Mouse (Mus musculus): Measurements from ENCODE around the gene Higd1a. TPM values are rescaled to one million over a fixed set of nuclear protein-coding genes. Genes with fewer than 3 reads are reported as not detected.
A peak's percentile ranks its signal among the peaks of the same experiment; 100 is the strongest.

Higd1a gene
- total RNA-seq (2022), result 10 to 100 TPM; 73.8 to 88.7 (median 86.3) TPM

DNA sequence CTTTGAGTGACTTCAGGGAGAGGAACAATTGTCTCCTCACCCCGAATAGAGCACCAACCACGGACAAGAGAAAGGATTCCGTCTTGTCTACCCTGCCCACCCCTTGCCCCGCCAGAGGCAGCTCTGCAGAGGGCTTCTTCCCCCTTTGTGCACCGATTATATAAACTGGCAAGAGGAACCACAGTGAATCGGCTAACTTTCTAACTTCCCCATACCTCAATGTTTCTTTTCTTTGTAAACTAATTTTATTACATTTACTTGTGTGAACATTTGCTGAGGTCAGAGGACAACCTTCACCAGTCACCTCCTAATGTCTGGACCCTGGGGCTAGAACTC is at the start of gene Higd1a:
Gene Higd1a (minus strand): TSS at position 210 of the 336 bp plus-strand sequence.
- no peak for DNase-seq (ENCODE audit: low spot score in 2 of 2)

DNA sequence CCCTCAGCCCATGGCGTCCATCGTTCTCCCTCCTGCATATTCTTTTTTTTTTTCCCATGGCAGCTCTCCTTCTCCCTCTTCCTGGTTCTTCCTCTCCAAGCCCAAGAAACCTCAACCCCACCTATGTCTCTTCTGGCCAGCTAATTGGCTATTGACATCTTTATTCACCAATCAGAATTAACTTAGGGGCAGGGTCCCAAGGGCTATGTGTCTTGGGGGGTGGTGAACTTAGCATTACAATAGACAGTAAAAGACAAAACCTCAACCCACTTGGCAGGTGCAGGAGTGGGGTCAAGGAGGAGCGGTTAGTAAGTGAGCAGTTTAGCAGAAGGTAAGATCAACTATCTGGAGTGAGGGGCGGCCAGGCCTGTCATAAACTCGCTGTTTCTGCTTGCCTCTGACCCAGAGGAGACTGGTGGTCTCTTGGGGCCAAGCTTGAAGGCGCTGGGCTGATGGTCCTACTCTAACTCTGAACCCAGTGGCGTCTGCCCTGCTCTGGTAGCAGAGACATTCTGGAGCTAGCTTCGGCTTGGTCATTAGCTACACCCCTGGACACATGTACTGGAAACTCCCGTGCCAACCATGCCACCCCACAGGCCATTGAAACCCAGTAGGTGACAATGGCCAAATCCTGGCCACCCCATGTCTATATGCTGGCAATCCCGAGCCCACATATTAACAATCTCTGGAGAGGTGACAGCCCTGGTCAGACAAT is 49.4 kb upstream of the Higd1a start:
- DNase-seq (ENCODE audit: low spot score in 2 of 2), result no peak

DNA sequence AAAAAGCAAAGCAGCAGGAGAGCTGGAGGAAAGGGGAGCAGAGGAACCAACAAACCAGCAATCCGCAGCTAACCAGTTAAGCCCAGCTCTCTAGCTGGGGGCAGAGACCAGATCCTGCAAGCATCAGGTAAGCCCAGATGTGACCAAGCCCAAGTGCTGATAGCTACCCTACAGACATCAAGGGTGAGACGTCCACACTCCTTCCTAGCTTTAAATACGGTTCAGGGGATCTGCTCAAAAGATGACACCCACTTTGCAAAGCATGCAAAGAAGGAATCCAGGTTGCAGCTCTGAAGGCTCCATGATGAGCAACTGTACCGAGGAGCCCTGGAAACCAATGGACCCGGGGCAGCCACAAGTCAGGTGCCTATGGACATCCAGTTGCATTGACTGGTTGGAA is 48.3 kb upstream of the Higd1a start:
- no peak for DNase-seq (ENCODE audit: low spot score in 2 of 2)

DNA sequence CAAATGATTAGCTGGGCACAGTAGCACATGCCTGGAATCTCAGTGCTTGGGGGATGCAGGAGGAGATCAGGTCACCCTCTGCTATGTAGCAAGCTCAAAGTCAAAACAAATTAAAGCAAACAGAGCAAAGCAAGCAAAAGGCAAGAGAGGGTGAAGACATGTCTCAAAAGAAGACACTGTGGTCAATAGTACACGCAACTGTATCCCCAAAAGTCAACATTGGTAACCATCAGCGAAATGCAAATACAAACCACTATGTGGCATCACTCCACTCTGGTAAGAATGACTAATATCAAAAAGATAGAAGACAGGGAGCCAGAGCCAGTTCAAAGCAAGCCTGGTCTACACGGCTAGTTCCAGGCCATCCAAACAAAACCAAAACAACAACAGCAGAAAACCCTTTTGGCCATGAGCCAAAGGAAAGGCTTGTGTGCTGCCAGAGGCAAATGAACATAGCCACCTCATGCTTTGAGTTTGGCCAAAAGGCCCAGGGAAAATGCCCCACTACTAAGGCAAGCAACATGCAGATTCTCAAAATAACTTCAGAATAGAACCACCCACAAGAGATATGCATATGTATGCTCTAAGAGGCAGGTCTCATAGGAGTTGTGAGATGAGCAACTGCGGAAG is 47.5 kb upstream of the Higd1a start:
- DNase-seq (ENCODE audit: low spot score in 2 of 2), result no peak

DNA sequence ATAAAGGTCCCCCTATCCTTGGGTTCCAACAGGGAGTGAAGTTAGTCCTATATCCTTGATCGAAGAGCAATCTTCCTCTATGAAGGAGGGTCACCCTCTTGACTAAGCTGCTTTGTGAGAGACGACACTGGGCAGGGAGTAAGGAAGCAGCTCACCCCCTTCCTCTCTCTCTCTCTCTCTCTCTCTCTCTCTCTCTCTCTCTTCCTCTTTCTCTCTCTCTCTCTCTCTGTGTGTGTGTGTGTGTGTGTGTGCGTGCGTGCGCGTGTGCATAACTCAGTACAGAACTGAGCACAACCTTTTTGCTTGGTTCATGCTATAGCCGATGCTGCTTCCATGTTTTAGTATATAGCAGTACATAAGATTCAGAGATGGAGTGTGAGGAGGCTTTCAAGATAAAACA is 46.8 kb upstream of the Higd1a start:
- DNase-seq (ENCODE audit: low spot score in 2 of 2), result no peak

DNA sequence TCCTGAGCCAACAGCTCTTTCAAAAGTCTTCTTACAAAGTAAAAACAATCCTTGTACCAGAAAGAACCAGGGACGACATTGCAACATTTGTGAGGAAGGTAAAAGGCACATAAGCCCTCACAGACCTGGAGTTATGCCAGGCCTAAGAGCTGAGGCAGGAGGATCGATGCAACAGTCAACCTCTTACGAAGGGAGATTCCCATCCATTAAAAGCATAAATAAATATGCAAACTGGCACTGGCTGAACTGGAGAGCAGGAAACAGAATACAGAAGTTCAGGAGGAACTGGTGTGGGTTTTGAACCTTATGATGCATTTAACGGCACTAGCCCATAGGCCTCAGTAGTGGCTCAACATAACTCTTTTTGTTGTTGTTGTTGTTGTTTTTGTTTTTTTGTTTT is 46.2 kb upstream of the Higd1a start:
- no peak for DNase-seq (ENCODE audit: low spot score in 2 of 2)

DNA sequence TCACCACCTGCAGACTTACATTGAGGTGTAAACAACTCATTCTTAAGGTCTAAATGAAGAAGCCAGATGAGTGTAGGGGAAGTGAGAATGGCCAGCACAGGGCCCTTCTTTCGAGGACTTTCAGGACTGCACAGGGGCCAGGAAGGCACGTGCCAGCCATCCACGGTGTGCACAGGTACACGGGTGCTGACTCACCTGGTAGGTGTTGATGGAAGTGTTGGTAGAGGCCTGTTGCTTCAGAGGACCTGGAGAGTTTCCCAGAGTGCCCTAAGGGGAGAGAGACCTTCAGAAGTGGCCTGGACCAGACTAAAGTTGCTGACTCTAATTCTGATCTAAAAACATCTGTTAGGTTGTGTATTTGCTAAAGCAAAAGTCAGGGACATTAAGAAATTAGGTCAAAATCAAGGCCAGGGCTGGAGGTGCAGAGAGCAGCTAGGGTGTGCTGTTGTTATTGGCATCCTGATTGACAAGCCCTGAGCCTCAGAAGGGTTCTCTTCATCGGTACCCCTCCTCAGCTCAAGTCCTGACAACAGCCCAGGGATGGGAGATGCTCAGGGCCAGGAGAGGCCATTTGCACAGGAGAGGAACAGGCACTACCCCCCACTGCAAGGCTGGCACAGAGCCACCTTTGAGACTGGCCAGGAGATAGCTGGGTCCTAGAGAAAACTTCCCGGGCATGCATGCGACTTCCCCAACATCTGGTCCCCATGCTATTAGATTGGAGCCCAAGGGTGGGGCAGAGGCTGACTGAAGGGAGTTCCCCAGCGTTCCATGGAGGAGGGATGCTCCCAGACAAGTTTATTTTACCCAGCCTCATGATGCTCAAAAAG is 45.5 kb upstream of the Higd1a start:
- no peak for DNase-seq (ENCODE audit: low spot score in 2 of 2)

DNA sequence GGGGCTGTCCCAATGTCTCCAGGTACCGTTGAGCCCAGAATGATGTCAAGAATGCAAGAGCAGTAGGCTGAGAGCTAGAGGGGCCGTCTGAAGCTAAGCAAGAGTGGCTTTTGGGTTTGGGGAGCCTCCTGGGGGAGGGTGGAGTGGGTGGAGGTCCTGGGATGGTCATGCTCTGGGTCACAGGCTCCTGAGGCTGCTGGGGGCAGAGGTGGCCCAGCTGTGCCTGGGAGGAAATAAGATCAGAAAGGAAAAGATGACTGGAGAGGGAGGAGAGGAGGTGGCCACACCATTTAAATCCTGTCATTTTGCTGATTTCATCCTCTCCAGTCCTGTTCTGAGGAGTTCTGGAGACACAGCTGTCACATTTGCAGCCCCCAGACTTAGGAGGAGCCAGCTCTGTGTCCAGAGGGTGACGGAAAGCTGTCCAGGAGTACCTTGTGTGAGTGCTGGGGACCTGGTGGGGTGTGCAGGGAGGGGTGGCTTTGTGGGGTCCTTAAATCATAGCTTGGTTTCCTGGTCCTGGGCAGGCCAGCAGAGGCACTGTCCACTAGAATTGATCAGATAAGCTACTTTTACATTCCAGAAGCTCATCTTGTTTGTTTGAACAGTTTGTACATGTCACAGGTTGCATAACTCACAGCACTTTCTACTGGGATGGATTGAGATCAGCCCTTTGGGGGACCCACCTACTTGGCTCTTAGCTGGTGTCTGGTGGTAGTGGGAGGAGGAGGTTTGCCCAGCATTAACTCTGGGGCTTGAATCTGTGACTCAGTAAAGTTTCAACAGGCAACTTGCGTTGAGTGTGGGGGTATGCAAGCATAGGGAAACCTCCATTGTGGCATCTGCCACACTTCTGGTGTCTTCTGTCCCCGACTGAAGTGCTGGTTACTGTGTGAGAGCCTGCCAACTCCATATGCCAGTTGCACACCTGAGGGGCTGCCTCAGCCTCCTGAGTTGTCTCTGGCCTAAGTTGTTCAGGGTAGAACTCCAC is 43.8 kb upstream of the Higd1a start:
- no peak for DNase-seq (ENCODE audit: low spot score in 2 of 2)

DNA sequence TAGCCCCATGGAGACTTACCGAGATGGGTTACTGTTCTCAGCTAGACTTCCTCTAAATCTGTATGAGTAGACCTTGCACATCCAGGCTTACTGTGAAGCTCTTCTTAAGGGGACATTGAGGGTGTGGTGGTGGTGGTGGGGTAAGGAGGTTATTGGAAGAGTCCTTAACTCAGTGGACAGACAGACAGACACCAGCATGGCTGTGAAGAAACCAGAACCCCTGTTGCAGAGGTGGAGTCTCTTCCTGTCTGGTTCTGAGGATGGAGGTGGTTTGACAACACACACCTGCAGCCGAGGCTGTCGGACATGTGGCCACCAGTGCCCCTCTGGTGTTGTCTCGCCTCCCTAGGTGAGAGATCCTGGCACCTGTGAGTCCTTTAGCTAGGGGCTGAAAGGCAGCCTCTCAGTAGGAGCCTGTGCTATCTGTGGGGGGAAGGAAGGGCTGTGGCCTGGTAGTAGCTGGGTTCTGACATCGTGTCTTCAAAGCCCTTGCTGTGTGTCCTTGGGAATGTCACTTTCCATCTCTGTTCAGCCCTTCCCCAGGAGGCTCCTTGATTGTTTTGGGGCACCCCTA is 42.2 kb upstream of the Higd1a start:
- DNase-seq (ENCODE audit: low spot score in 2 of 2), result no peak

DNA sequence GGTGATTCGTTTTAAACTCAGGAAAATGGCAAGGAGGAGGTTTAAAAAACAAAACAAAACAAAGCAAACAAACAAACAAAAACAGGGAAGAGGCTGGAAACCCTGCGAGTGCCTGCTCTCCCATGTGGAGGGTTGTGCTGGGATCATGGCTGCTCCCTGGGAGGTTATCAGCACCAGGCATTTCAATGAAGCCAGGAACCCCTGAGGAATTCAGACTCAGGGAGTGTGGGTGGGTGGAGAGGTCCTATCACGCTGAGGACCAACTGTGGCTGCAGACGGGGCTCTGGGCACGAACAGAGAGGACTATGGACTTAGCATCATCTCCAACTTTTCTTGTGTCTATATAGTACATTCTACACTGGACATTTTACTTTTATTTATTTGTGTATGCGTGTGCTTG is 41.1 kb upstream of the Higd1a start:
- no peak for DNase-seq (ENCODE audit: low spot score in 2 of 2)

DNA sequence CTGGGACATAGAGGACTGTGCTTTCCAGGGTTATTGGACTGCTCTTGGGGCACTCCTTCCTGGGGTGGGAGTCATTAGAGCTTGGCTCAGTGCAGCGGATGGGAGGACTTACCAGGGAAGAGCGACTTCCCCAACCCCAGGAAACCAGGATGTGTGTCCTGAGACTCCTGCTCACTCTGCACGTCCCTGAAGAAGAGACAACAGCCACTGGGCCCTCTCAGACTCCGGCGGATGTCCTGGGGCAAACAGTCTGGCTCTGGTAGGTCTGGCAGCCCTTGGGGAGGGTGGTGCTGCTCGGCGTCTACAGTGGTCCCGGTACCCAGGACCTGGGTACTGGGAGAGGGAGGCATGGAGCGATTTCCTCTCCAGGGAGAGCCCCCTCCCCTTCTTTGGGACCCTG is 40.1 kb upstream of the Higd1a start, which contains the start of gene Ackr2:
Gene Ackr2 (plus strand): TSS at position 111 of the 400 bp plus-strand sequence.
- DNase-seq (ENCODE audit: low spot score in 2 of 2), result no peak

DNA sequence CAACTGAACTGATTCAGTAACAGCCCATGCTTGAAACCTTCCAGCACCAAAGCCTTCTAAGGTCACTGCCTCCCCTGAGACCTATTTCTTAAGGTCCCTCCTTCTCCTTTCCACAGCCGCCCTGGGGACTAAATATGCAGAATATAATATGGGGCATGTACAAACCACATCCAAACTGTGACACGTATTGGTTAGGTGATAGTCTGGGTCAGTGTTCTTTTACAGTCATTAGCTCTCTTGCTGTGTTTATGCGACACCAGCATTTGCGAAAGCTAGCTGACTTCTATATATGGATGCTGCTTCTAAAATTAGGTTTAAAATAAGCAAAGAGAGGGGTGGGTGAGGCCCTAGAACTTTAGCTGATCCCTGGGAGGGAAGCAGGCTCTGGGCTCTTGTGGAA is 38.7 kb upstream of the Higd1a start:
- DNase-seq (ENCODE audit: low spot score in 2 of 2), result no peak

DNA sequence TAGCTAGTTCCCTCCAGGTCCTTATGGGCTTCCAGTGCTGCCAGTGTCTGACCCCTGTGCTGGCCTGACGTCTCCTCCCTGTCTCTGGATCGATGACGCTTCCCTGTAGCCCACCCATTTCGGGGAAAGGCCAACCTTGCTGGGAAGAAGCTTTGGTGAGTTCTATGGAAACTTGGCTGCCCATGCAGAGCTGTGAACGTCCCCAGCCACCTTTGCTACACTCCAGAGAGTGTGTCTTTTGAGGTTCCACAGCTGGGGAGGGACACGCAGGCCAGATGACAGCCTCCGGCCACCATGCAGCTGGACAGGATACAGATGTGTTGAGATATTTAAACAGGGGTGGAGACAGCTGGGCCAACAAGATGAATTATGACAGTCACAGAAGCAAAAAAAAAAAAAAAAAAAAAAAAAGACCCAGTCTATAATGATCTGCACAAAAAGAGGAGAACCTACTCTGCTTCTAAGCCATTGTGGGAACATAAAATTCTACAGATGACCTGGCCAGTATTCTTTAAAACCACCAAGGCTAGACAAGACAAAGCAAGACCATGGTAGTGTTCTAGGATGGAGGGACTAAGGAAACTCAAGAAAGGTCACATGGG is 37.3 kb upstream of the Higd1a start:
- DNase-seq (ENCODE audit: low spot score in 2 of 2), result no peak

DNA sequence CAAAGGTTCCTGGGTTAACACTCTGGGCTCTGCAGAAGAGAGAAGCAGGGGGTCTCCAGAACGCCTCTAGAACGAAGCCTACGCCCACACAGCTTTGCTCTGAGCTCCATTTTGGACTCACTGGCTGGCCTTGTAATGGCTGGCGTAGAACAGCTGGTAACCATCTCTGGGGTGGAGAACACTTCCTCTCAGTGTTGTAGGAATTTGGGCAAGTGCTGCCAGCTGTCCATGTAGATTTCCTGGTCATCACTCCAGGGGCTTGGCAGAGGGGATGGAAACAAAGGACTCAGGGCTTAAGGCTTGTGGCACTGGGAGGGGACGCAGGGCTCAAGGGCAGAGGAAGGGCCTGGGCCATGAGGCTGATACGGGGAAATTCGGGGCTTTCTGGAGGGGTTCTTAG is 36.3 kb upstream of the Higd1a start:
- no peak for DNase-seq (ENCODE audit: low spot score in 2 of 2)

DNA sequence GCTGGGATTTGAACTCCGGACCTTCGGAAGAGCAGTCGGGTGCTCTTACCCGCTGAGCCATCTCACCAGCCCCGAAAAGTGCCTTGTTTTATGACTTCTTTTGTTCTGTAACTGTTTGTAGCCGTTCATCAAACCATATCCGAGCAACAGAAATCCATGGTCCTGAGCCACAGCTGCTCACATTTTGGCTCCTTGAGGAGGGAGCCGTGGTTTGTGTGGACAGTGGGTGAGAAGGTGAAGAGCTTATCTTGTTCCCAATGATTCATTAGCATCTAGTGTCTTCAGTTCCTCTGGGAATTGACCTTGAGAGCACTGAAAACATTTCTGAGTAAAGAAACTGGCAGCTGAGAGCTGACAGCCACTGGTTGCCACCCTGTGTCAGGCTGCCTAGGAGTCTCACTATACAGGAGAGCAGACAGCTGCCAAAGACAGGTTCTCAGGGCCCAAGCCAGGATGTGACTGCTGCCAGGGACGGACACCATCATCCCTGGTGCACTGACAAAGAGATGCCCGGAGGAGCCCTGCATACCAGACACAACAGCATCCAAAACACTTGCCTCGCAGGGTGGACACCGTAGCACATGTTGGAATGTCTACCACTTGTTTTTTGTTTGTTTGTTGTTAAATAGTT is 34.0 kb upstream of the Higd1a start:
- DNase-seq (ENCODE audit: low spot score in 2 of 2), result no peak

DNA sequence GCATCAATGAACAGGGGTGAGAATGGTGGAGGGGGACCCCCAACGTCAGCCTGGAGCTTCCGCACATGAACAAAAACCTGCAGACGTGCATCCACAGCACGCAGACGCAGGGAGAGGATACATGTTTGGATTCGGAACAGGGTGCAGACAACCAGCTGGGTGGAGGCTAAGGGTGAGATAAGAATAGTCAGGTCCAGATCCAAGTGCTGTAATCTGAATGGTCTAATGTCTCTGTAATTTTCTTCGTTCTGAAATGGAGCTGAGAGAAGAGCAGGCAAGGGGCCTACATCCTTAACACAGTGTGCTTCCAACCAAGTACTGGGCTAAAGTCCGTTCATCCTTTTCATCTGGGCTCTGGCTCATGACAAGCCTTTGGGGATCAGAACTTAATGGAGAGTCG is 33.1 kb upstream of the Higd1a start:
- DNase-seq (ENCODE audit: low spot score in 2 of 2), result no peak

DNA sequence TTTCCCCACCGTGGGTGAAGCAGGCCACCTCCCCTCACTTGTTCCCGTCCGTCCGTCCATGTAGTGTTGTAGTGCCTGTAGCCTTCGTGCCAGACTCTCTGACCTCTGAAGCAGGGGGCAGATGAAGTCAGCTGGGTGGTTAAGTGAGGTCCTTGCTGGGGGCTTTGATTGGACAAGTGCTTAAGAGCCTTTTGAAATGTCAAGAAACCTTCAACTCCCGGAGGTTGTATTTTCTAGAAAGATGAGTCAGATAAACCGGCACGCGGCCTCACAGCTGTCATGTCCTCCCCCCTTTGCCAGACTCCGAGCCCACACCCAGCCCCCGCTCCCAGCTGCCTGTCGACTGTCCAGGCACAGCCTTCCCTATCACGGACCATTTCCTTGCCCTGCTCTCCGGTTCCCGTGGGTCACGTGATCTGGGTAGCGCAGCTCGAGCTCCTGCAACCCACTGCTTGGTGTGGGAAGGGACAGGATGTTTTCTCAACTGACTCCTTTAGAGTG is 32.3 kb upstream of the Higd1a start:
- no peak for DNase-seq (ENCODE audit: low spot score in 2 of 2)

DNA sequence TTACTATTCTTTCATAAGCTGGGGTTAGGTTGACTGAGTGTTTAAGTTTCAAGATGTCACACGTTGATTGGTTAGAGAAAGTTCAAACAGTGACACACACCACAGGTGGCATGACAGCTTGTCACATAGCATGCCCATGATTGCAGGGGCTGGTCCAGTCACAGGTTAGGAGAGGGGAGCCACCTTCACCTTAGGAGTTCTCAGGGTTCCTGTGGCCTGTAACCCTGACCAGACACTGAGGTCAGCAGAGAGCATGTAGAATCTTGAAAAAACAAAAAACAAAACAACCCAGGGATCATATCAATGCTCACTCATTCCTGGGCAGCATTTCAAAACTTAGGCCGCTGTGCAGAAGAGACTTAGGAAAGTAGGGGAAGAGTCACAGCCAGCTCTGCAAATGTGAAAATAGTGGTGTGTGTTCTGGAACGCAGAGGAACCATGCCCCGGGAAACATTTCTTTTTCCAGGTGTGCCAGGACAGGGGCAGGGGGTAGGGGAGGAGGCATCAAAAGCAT is 31.8 kb upstream of the Higd1a start:
- DNase-seq (ENCODE audit: low spot score in 2 of 2), result no peak

DNA sequence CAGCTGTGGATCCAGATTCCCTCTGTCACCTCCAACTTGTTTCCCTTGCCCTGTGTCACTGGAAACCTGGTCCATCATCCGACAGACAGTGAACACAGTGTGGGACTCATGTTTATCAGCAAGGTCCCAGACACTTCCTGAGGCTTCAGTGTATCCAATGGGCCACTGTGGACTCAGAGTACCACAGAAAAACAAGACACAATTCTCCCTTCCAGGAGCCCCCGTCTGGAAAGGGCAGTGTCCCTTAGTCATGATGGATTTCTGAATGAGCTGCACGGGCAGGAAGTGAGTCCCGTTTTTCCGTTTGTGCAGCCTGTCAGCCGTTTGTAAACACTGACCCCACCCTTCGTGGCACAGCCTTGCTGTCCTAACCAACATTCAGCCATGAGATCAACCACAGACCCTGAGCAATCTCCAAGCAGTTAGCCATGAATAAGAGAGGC is 23.9 kb upstream of the Higd1a start:
- DNase-seq (ENCODE audit: low spot score in 2 of 2), result no peak

DNA sequence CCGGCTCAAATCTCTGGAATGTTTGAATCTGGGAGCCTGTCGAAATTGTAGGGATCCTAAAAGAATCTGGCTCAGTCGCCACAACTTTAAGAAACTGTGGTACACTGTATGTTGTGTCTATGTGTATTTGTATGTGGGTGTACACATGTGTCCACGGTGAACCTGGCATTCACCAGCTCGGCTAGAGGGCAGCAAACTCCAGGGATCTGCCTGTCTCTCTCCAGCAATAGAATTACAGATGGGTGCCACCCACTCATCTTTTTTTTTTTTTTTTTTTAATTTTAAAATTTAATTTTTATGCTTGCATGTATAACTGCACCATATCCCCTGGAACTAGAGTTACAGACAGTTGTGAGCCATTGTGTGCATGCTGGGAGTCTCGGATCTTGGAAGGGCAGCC is 23.1 kb upstream of the Higd1a start:
- DNase-seq (ENCODE audit: low spot score in 2 of 2), result peak in 1 of 2 experiments; percentile 33

Measured in layer of hippocampus, adult 8-10 months (tissue).